Mouse (Mus musculus): ENCODE data around the gene Rrp12. TPM values are rescaled to one million over a fixed set of nuclear protein-coding genes. Genes with fewer than 3 reads are reported as not detected.
"Not testable (repeated sequence)": the region's sequence is repeated elsewhere in the genome, so short reads cannot be mapped to it uniquely, and the experiment has no call there.

Rrp12 gene
- total and polyA plus RNA-seq, 3 experiments: 6.6 to 17.4 (median 13.7) TPM

- intact Hi-C loops (cut with DNase I): no loop called here
- no peak overlapping the region for H3K9ac ChIP-seq (ENCODE audit: low read depth, low read length)
- H3K79me2 ChIP-seq (replicated peaks; ENCODE audit: control insufficient read depth, insufficient read depth, low read length): 0 out of 2 replicates have a peak, but pooled peaks cover 3% of the 10 kb centered on the region
- H3K27me3 ChIP-seq (ENCODE audit: control insufficient read depth, insufficient read depth, low read length): no peaks in the 10 kb centered on the region
- H3K36me3 ChIP-seq (ENCODE audit: control insufficient read depth, insufficient read depth, low read length): peaks cover 23% of the 10 kb centered on the region
- no peak overlapping the region for H3K27ac ChIP-seq
- H3K4me3 ChIP-seq: no peak overlapping the region
- TF ChIP-seq EP300 (IDR thresholded peaks at IDR 0.05; ENCODE audit: insufficient read depth, low read depth, low read length) (no peak), CTCF (IDR thresholded peaks at IDR 0.05) (no peak), POLR2A (IDR thresholded peaks at IDR 0.05; ENCODE audit: insufficient read depth, low read depth, low read length) (no peak)
- WGBS: 62% methylated on average over 3 of the region's 3 CpGs
- peaks cover 10% of the 10 kb centered on the region for H3K4me1 ChIP-seq (ENCODE audit: control insufficient read depth, insufficient read depth, low read length)
- no peak for DNase-seq
These were observed 19.3 kb upstream of the Rrp12 start for GRCm38 (mm10) chr19:41915294-41915693.

GRCm38 (mm10) chr19:41914592-41914882, 18.6 kb upstream of the Rrp12 start:
- not testable (repeated sequence) for H3K4me3 ChIP-seq; H3K79me2 ChIP-seq (replicated peaks; ENCODE audit: control insufficient read depth, insufficient read depth, low read length); H3K27ac ChIP-seq; DNase-seq; H3K9ac ChIP-seq (ENCODE audit: low read depth, low read length); H3K27me3 ChIP-seq (ENCODE audit: control insufficient read depth, insufficient read depth, low read length)
- peaks cover 23% of the 10 kb centered on the region for H3K36me3 ChIP-seq (ENCODE audit: control insufficient read depth, insufficient read depth, low read length)
- peak; percentile 32 for TF ChIP-seq CTCF (IDR thresholded peaks at IDR 0.05)
- peaks cover 10% of the 10 kb centered on the region for H3K4me1 ChIP-seq (ENCODE audit: control insufficient read depth, insufficient read depth, low read length)
- intact Hi-C loops (cut with DNase I): loop anchor here (5.0 kb wide), 3 partner anchors 67 to 178 kb away; partner anchors contain the start of genes Frat2 and Pi4k2a

- H3K4me1 ChIP-seq (ENCODE audit: control insufficient read depth, insufficient read depth, low read length): peaks cover 10% of the 10 kb centered on the region
- 40% methylated on average over 6 of the region's 6 CpGs for WGBS
- H3K27ac ChIP-seq: no peak overlapping the region
- H3K79me2 ChIP-seq (replicated peaks; ENCODE audit: control insufficient read depth, insufficient read depth, low read length): 0 out of 2 replicates have a peak, but pooled peaks cover 3% of the 10 kb centered on the region
- no peak for TF ChIP-seq CTCF (IDR thresholded peaks at IDR 0.05)
- no peak for TF ChIP-seq POLR2A (IDR thresholded peaks at IDR 0.05; ENCODE audit: insufficient read depth, low read depth, low read length)
- TF ChIP-seq EP300 (IDR thresholded peaks at IDR 0.05; ENCODE audit: insufficient read depth, low read depth, low read length): no peak
- no peaks in the 10 kb centered on the region for H3K27me3 ChIP-seq (ENCODE audit: control insufficient read depth, insufficient read depth, low read length)
- DNase-seq: no peak
- intact Hi-C loops (cut with DNase I): loop anchor here (2.0 to 5.0 kb wide), 4 partner anchors 19 to 178 kb away; partner anchors contain the start of genes Exosc1, Frat2, Pi4k2a and Zdhhc16
- H3K9ac ChIP-seq (ENCODE audit: low read depth, low read length): no peak overlapping the region
- H3K36me3 ChIP-seq (ENCODE audit: control insufficient read depth, insufficient read depth, low read length): peaks cover 23% of the 10 kb centered on the region
- H3K4me3 ChIP-seq: no peak overlapping the region; the same call in 1 of the 2 replicates
These were observed 18.0 kb upstream of the Rrp12 start for GRCm38 (mm10) chr19:41913774-41914591.

- H3K9ac ChIP-seq (ENCODE audit: low read depth, low read length): peak overlapping the region; percentile 81
- no peaks in the 10 kb centered on the region for H3K27me3 ChIP-seq (ENCODE audit: control insufficient read depth, insufficient read depth, low read length)
- peaks cover 23% of the 10 kb centered on the region for H3K36me3 ChIP-seq (ENCODE audit: control insufficient read depth, insufficient read depth, low read length)
- peak overlapping the region; percentile 98 for H3K27ac ChIP-seq
- H3K4me1 ChIP-seq (ENCODE audit: control insufficient read depth, insufficient read depth, low read length): peaks cover 10% of the 10 kb centered on the region
- intact Hi-C loops (cut with DNase I): loop anchor here (2.0 to 5.0 kb wide), 4 partner anchors 20 to 180 kb away; partner anchors contain the start of genes Exosc1, Frat2, Pi4k2a and Zdhhc16
- DNase-seq: peak; percentile 60 to 67
- TF ChIP-seq POLR2A (IDR thresholded peaks at IDR 0.05; ENCODE audit: insufficient read depth, low read depth, low read length) (no peak; the same call in 1 of the 2 replicates), EP300 (IDR thresholded peaks at IDR 0.05; ENCODE audit: insufficient read depth, low read depth, low read length) (no peak), CTCF (IDR thresholded peaks at IDR 0.05) (no peak)
- H3K4me3 ChIP-seq: peak overlapping the region; percentile 71
- WGBS: 1% methylated on average over 53 of the region's 53 CpGs
- H3K79me2 ChIP-seq (replicated peaks; ENCODE audit: control insufficient read depth, insufficient read depth, low read length): 0 out of 2 replicates have a peak, but pooled peaks cover 3% of the 10 kb centered on the region
These were observed 16.4 kb upstream of the Rrp12 start for GRCm38 (mm10) chr19:41912121-41913080.

- TF ChIP-seq CTCF (IDR thresholded peaks at IDR 0.05) (no peak), POLR2A (IDR thresholded peaks at IDR 0.05; ENCODE audit: insufficient read depth, low read depth, low read length) (peak; percentile 87)
- H3K79me2 ChIP-seq (replicated peaks; ENCODE audit: control insufficient read depth, insufficient read depth, low read length): 0 out of 2 replicates have a peak, but pooled peaks cover 3% of the 10 kb centered on the region
- H3K4me1 ChIP-seq (ENCODE audit: control insufficient read depth, insufficient read depth, low read length): peaks cover 10% of the 10 kb centered on the region
- peaks cover 23% of the 10 kb centered on the region for H3K36me3 ChIP-seq (ENCODE audit: control insufficient read depth, insufficient read depth, low read length)
- H3K27ac ChIP-seq: peak within 1 kb of the TSS; percentile 98
- WGBS: 3% methylated on average over 52 of the region's 54 CpGs
- H3K27me3 ChIP-seq (ENCODE audit: control insufficient read depth, insufficient read depth, low read length): no peaks in the 10 kb centered on the region
- peak; percentile 95 to 97 for DNase-seq
- H3K9ac ChIP-seq (ENCODE audit: low read depth, low read length): peak within 1 kb of the TSS; percentile 81
- intact Hi-C loops (cut with DNase I): loop anchor here (2.0 to 5.0 kb wide), 4 partner anchors 21 to 181 kb away; partner anchors contain the start of genes Exosc1, Frat2, Pi4k2a and Zdhhc16
- H3K4me3 ChIP-seq: peak within 1 kb of the TSS; percentile 71
These were observed 15.5 kb upstream of the Rrp12 start, which contains the start of gene Pgam1 for GRCm38 (mm10) chr19:41911178-41912073. Gene Pgam1, plus strand, starts transcription at chr19:41911923.
